In genomic region chr17:12382531-12382930, GRCm38 (mm10) we compare ENCODE assay signal across 22 mouse cellular contexts. TPM values are rescaled to one million over a fixed set of nuclear protein-coding genes. Genes with fewer than 3 reads are reported as not detected.
DNase-seq lines count a peak whose midpoint lies in the region; ATAC-seq and TF ChIP-seq lines count a peak whose summit lies in the region.
"Had no signal": no experiment of that assay in that cellular context is flagged by ENCODE, and none has a peak within 500 bp of the region (broad histone marks: within the 10 kb centered on the region; RNA-seq: fewer than 3 reads in every experiment).

No protein-coding gene starts in this region.

- peak overlapping the region; percentile 64 for H3K9ac ChIP-seq in liver, adult 2 months (ENCODE audit: low read depth, low read length)
- no peak overlapping the region for H3K9ac ChIP-seq in liver, embryonic 11.5 days (ENCODE audit: low read depth, low read length)
- no peak overlapping the region for H3K9ac ChIP-seq in midbrain, embryonic 13.5 days (replicated peaks)
- H3K9ac ChIP-seq: heart, embryonic 13.5 days; stomach, embryonic 15.5 days had no signal

- TF ChIP-seq CTCF in liver, adult 2 months (IDR thresholded peaks at IDR 0.05; ENCODE audit: low read depth, low read length), result no peak
- no peak for TF ChIP-seq CTCF in gastrocnemius, adult 2 months (IDR thresholded peaks at IDR 0.05)

- peak overlapping the region; percentile 92 for H3K27ac ChIP-seq in liver, adult 2 months (replicated peaks; ENCODE audit: insufficient read depth, low read depth, low read length)
- no peak overlapping the region for H3K27ac ChIP-seq in liver, embryonic 11.5 days (ENCODE audit: low read depth, low read length)
- peak overlapping the region; percentile 42; the same call in 1 of the 2 replicates for H3K27ac ChIP-seq in hindbrain, embryonic 10.5 days
- no peak overlapping the region for H3K27ac ChIP-seq in midbrain, embryonic 13.5 days
- H3K27ac ChIP-seq in gastrocnemius, adult 2 months, result no peak overlapping the region
- H3K27ac ChIP-seq: heart, embryonic 13.5 days; layer of hippocampus, adult 2 months; stomach, embryonic 15.5 days had no signal

- WGBS in liver, adult 2 months, result 10% methylated on average over 2 of the region's 2 CpGs
- 44% methylated on average over 2 of the region's 2 CpGs for WGBS in liver, embryonic 11.5 days
- 31% methylated on average over 2 of the region's 2 CpGs for WGBS in hindbrain, embryonic 10.5 days
- WGBS in midbrain, embryonic 13.5 days, result 17% methylated on average over 2 of the region's 2 CpGs

- H3K36me3 ChIP-seq in liver, adult 2 months (ENCODE audit: control insufficient read depth, insufficient read depth, low read length), result peaks cover 42% of the 10 kb centered on the region
- no peaks in the 10 kb centered on the region for H3K36me3 ChIP-seq in liver, embryonic 11.5 days (ENCODE audit: control insufficient read depth, insufficient read depth, low read length)
- no peaks in the 10 kb centered on the region for H3K36me3 ChIP-seq in hindbrain, embryonic 10.5 days
- H3K36me3 ChIP-seq in midbrain, embryonic 13.5 days, result no peaks in the 10 kb centered on the region
- H3K36me3 ChIP-seq: G1E; heart, embryonic 13.5 days; limb, embryonic 10.5 days; stomach, embryonic 15.5 days had no signal

- no peaks in the 10 kb centered on the region; the same call in 1 of the 2 replicates for H3K9me3 ChIP-seq in liver, embryonic 11.5 days (ENCODE audit: control insufficient read depth, low read length)
- no peaks in the 10 kb centered on the region for H3K9me3 ChIP-seq in hindbrain, embryonic 10.5 days
- no peaks in the 10 kb centered on the region for H3K9me3 ChIP-seq in midbrain, embryonic 13.5 days
- H3K9me3 ChIP-seq: G1E; heart, embryonic 13.5 days; limb, embryonic 10.5 days; stomach, embryonic 15.5 days had no signal

- no peak for ATAC-seq in liver, embryonic 11.5 days (replicated peaks; ENCODE audit: low FRiP score)
- peak; percentile 90 for ATAC-seq in midbrain, embryonic 13.5 days
- ATAC-seq: inflammation-experienced regulatory T-cells, adult 6 months had no signal

- peaks cover 5% of the 10 kb centered on the region; the same call in 1 of the 2 replicates for H3K79me2 ChIP-seq in liver, adult 2 months (ENCODE audit: control insufficient read depth, insufficient read depth, low read length)

- H3K4me1 ChIP-seq in liver, adult 2 months (ENCODE audit: control insufficient read depth, insufficient read depth, low read length), result peaks cover 33% of the 10 kb centered on the region
- H3K4me1 ChIP-seq in liver, embryonic 11.5 days (replicated peaks; ENCODE audit: control insufficient read depth, insufficient read depth, low read length), result peaks cover 3% of the 10 kb centered on the region; the same call in 1 of the 2 replicates
- peaks cover 9% of the 10 kb centered on the region for H3K4me1 ChIP-seq in hindbrain, embryonic 10.5 days (replicated peaks)
- H3K4me1 ChIP-seq in midbrain, embryonic 13.5 days (replicated peaks), result 0 out of 2 replicates have a peak, but pooled peaks cover 3% of the 10 kb centered on the region
- H3K4me1 ChIP-seq: heart, embryonic 13.5 days; stomach, embryonic 15.5 days had no signal

- peak; percentile 97 for DNase-seq in liver, adult 2 months (ENCODE audit: extremely low read depth, low read depth, low spot score)
- DNase-seq in liver, embryonic 11.5 days (ENCODE audit: low spot score), result no peak
- DNase-seq in adipocyte (ENCODE audit: low spot score), result peak; percentile 40
- peak; percentile 42 for DNase-seq in hindbrain, embryonic 10.5 days (ENCODE audit: low spot score)
- DNase-seq in gastrocnemius, adult 2 months, result no peak
- no peak for DNase-seq in urinary bladder, adult 18-20 months (ENCODE audit: low spot score in 2 of 2)
- DNase-seq in adrenal gland, postnatal 36 days, result no peak
- DNase-seq: B cell, adult 2 months; cerebellum, postnatal 36 days; gastrocnemius, postnatal 25 days; lung, postnatal 36 days; right cerebral cortex, postnatal 25 days; thymus, postnatal 36 days had no signal

- H3K4me3 ChIP-seq in liver, adult 2 months (ENCODE audit: insufficient read depth, low read depth, low read length), result no peak overlapping the region
- H3K4me3 ChIP-seq in liver, embryonic 11.5 days (ENCODE audit: low read depth, low read length), result no peak overlapping the region
- H3K4me3 ChIP-seq in hindbrain, embryonic 10.5 days, result no peak overlapping the region
- H3K4me3 ChIP-seq in midbrain, embryonic 13.5 days (replicated peaks), result no peak overlapping the region
- no peak overlapping the region for H3K4me3 ChIP-seq in gastrocnemius, adult 2 months
- H3K4me3 ChIP-seq: erythroblast, embryonic 14.5 days; heart, embryonic 13.5 days; layer of hippocampus, adult 2 months; limb, embryonic 10.5 days; myocyte; stomach, embryonic 15.5 days had no signal

- no peaks in the 10 kb centered on the region for H3K27me3 ChIP-seq in liver, adult 2 months (ENCODE audit: control insufficient read depth, insufficient read depth, low read length)
- H3K27me3 ChIP-seq in liver, embryonic 11.5 days (replicated peaks; ENCODE audit: control insufficient read depth, insufficient read depth, low read length), result peaks cover 12% of the 10 kb centered on the region; the same call in 1 of the 2 replicates
- no peaks in the 10 kb centered on the region for H3K27me3 ChIP-seq in hindbrain, embryonic 10.5 days (ENCODE audit: insufficient read depth, poor library complexity, severe bottlenecking)
- no peaks in the 10 kb centered on the region for H3K27me3 ChIP-seq in midbrain, embryonic 13.5 days
- H3K27me3 ChIP-seq: stomach, embryonic 15.5 days had no signal

- intact Hi-C loops in gastrocnemius, adult 2 months (cut with DNase I), result no loop called here

- H3K4me2 ChIP-seq in liver, embryonic 11.5 days, result no peak overlapping the region
- no peak overlapping the region for H3K4me2 ChIP-seq in midbrain, embryonic 13.5 days (replicated peaks)
- H3K4me2 ChIP-seq: heart, embryonic 13.5 days; stomach, embryonic 15.5 days had no signal

- peak; percentile 27; the same call in 1 of the 2 replicates for TF ChIP-seq POLR2A in liver, adult 2 months (IDR thresholded peaks at IDR 0.05; ENCODE audit: extremely low read depth, insufficient read depth, low read length)

RNA-seq across cellular contexts. Expression of gene Plg, which starts 4.1 kb away (rescaled TPM):
- total RNA-seq in liver, adult 2 months (2014; rRNA removed), result 1,031 and 1,068 TPM in 2 replicates
- polyA plus RNA-seq in liver, adult 2 months (2012; rRNA removed), result 1,361 and 1,403 TPM in 2 replicates
- 130 and 157 TPM in 2 replicates for polyA plus RNA-seq in liver, embryonic 11.5 days (2014; fragmentation: Nextera tagmentation; extraction: Ambion mirVana)
- not detected in 2 replicates for polyA plus RNA-seq in hindbrain, embryonic 10.5 days (2016; fragmentation: Nextera tagmentation; extraction: Ambion mirVana)
- 0.17 TPM in 1 of 2 replicates, not detected in the other for polyA plus RNA-seq in midbrain, embryonic 13.5 days (2015; fragmentation: Nextera tagmentation; extraction: Ambion mirVana)
- not detected for total RNA-seq in gastrocnemius, adult 2 months (2021)
- total RNA-seq in adrenal gland, postnatal 36 days (2021), result under 1 TPM in 1 of 2 experiments, not detected in 1; 0.63 TPM
- total RNA-seq: G1E; gastrocnemius, postnatal 25 days; layer of hippocampus, adult 2 months had no signal
- polyA plus RNA-seq: G1E; inflammation-experienced regulatory T-cells, adult 6 months; limb, embryonic 10.5 days; myocyte had no signal

Comparison
In these comparisons a context has a peak if more than half of its experiments do, and no peak if none do; other contexts are left out.
1. DNase-seq: peak in liver, adult 2 months (single experiment), adipocyte (single experiment) and hindbrain, embryonic 10.5 days (single experiment); none in liver, embryonic 11.5 days (single experiment), gastrocnemius, adult 2 months (single experiment), urinary bladder, adult 18-20 months (0 of 2) and adrenal gland, postnatal 36 days (0 of 2).
2. H3K27ac ChIP-seq: peak in liver, adult 2 months (single experiment) and hindbrain, embryonic 10.5 days (single experiment); none in liver, embryonic 11.5 days (single experiment), midbrain, embryonic 13.5 days (single experiment) and gastrocnemius, adult 2 months (single experiment).
3. RNA of gene Plg, which starts 4.1 kb away (polyA plus RNA-seq): 1,361 to 1,403 TPM in liver, adult 2 months and 130 to 157 TPM in liver, embryonic 11.5 days; 0.17 TPM in midbrain, embryonic 13.5 days and not detected in hindbrain, embryonic 10.5 days; every median in the first group is over 100 times any median in the second.